Mouse (Mus musculus) heart, adult 2 months (tissue): ENCODE results near the gene Scarb1.

Experiments
- CTCF ChIP-seq: fragments of 200-600 bp; IDR thresholded peaks from 2 replicates; pipeline ENCODE4 v1.8.1; 2022; ENCODE audit warnings: antibody characterized with exemption, mild to moderate bottlenecking, moderate library complexity
- POLR2A ChIP-seq: fragments of 200-500 bp; IDR thresholded peaks from 2 replicates; pipeline ENCODE4 v1.6.1; 2011; ENCODE audit warnings: mild to moderate bottlenecking, low read depth, low read length, control low read depth; ENCODE audit not compliant: insufficient read depth

- TF ChIP-seq POLR2A (no peak), CTCF (no peak)
Measured at GRCm38 (mm10) chr5:125325285-125325684, 15.6 kb downstream of the Scarb1 start.
